Mouse (Mus musculus): Measurements from ENCODE around the gene Tmcc1. TPM values are rescaled to one million over a fixed set of nuclear protein-coding genes. Genes with fewer than 3 reads are reported as not detected.
"Not testable (repeated sequence)": the region's sequence is repeated elsewhere in the genome, so short reads cannot be mapped to it uniquely, and the experiment has no call there.

Tmcc1 gene
- 25.8 and 26.2 TPM in 2 replicates for polyA plus RNA-seq (2014; fragmentation: Nextera tagmentation; extraction: Ambion mirVana)

- ATAC-seq (ENCODE audit: low FRiP score, low TSS enrichment) (peak; percentile 93), DNase-seq (peak; percentile 98)
- no peaks in the 10 kb centered on the region for H3K27me3 ChIP-seq (ENCODE audit: control insufficient read depth, insufficient read depth, low read length)
- no peaks in the 10 kb centered on the region for H3K9me3 ChIP-seq (ENCODE audit: control insufficient read depth, low read length)
- 1% methylated on average over 59 of the region's 68 CpGs for WGBS
- peak within 1 kb of the TSS; percentile 92 for H3K9ac ChIP-seq (replicated peaks; ENCODE audit: low read length)
- peak within 1 kb of the TSS; percentile 61 for H3K4me2 ChIP-seq (ENCODE audit: low read length)
- H3K36me3 ChIP-seq (ENCODE audit: control insufficient read depth, insufficient read depth, low read length), result no peaks in the 10 kb centered on the region
- H3K4me1 ChIP-seq (ENCODE audit: control insufficient read depth, insufficient read depth, low read length), result peaks cover 25% of the 10 kb centered on the region
- H3K27ac ChIP-seq (replicated peaks; ENCODE audit: low read depth, low read length), result peak within 1 kb of the TSS; percentile 89
- H3K4me3 ChIP-seq (replicated peaks; ENCODE audit: low read depth, low read length), result peak within 1 kb of the TSS; percentile 94
Measured at GRCm38 (mm10) chr6:116193394-116194393, at the start of gene Tmcc1. TSS of gene Tmcc1 (minus strand) at chr6:116193486.

DNA sequence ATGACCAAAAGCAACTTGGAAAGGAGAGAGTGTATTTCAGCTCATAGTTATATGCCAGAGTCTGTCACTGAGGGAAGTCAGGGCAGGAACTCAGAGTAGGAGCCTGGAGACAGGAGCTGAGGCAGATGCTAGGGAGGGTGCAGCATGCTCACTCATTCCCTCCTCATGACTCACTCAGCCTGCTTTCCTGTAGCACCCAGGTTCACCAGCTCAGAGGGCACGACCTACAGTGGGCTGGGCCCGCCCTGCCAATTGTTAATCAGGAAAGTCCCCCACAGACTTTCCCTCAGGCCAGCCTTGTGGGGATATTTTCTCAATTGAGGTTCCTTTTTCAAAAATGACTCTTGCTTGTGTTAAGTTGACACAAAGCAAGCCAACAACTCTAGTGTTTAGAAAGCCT is 47.1 kb upstream of the Tmcc1 start:
- DNase-seq (no peak), ATAC-seq (ENCODE audit: low FRiP score, low TSS enrichment) (no peak)
- H3K27me3 ChIP-seq (ENCODE audit: control insufficient read depth, insufficient read depth, low read length), result no peaks in the 10 kb centered on the region
- H3K36me3 ChIP-seq (ENCODE audit: control insufficient read depth, insufficient read depth, low read length), result peaks cover 75% of the 10 kb centered on the region
- H3K27ac ChIP-seq (replicated peaks; ENCODE audit: low read depth, low read length), result no peak overlapping the region
- H3K4me2 ChIP-seq (ENCODE audit: low read length), result no peak overlapping the region
- WGBS, result 81% methylated on average over 2 of the region's 2 CpGs
- H3K4me1 ChIP-seq (ENCODE audit: control insufficient read depth, insufficient read depth, low read length), result no peaks in the 10 kb centered on the region
- no peaks in the 10 kb centered on the region for H3K9me3 ChIP-seq (ENCODE audit: control insufficient read depth, low read length)
- no peak overlapping the region for H3K9ac ChIP-seq (replicated peaks; ENCODE audit: low read length)
- H3K4me3 ChIP-seq (replicated peaks; ENCODE audit: low read depth, low read length), result no peak overlapping the region

GRCm38 (mm10) chr6:116238083-116238482 is 44.8 kb upstream of the Tmcc1 start:
- Histone ChIP-seq H3K36me3 (ENCODE audit: control insufficient read depth, insufficient read depth, low read length) (peaks cover 72% of the 10 kb centered on the region), H3K4me3 (replicated peaks; ENCODE audit: low read depth, low read length) (no peak overlapping the region), H3K27me3 (ENCODE audit: control insufficient read depth, insufficient read depth, low read length) (no peaks in the 10 kb centered on the region), H3K9me3 (ENCODE audit: control insufficient read depth, low read length) (no peaks in the 10 kb centered on the region), H3K4me2 (ENCODE audit: low read length) (no peak overlapping the region), H3K27ac (replicated peaks; ENCODE audit: low read depth, low read length) (no peak overlapping the region), H3K4me1 (ENCODE audit: control insufficient read depth, insufficient read depth, low read length) (no peaks in the 10 kb centered on the region), H3K9ac (replicated peaks; ENCODE audit: low read length) (no peak overlapping the region)
- WGBS, result 90% methylated on average over 5 of the region's 5 CpGs
- ATAC-seq (ENCODE audit: low FRiP score, low TSS enrichment) (no peak), DNase-seq (no peak)

DNA sequence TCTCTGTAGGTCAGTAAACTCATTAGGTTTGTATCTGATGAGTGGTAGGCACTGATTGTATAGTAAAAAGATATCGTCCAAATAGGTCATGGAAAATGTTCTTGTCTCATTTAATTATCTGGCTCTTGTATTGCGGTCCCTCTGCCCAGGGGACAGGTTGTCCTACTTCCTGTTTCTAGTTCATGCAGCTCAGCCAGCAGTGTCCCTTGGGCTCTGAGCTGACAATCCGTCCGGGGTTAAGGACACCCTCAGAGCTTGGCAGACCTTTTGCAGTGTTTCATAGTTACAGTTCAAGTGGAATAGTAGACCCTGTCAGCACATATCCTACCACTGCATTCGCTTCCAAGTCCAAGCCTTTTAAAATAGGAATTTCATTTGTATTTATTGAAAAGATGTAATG is 42.0 kb upstream of the Tmcc1 start:
- no peak overlapping the region for H3K9ac ChIP-seq (replicated peaks; ENCODE audit: low read length)
- no peak for DNase-seq
- H3K4me1 ChIP-seq (ENCODE audit: control insufficient read depth, insufficient read depth, low read length), result no peaks in the 10 kb centered on the region
- H3K9me3 ChIP-seq (ENCODE audit: control insufficient read depth, low read length), result no peaks in the 10 kb centered on the region
- no peak overlapping the region for H3K4me3 ChIP-seq (replicated peaks; ENCODE audit: low read depth, low read length)
- no peak for ATAC-seq (ENCODE audit: low FRiP score, low TSS enrichment)
- H3K4me2 ChIP-seq (ENCODE audit: low read length), result no peak overlapping the region
- 90% methylated on average over 5 of the region's 5 CpGs for WGBS
- H3K27ac ChIP-seq (replicated peaks; ENCODE audit: low read depth, low read length), result no peak overlapping the region
- H3K27me3 ChIP-seq (ENCODE audit: control insufficient read depth, insufficient read depth, low read length), result no peaks in the 10 kb centered on the region
- H3K36me3 ChIP-seq (ENCODE audit: control insufficient read depth, insufficient read depth, low read length), result peaks cover 76% of the 10 kb centered on the region

DNA sequence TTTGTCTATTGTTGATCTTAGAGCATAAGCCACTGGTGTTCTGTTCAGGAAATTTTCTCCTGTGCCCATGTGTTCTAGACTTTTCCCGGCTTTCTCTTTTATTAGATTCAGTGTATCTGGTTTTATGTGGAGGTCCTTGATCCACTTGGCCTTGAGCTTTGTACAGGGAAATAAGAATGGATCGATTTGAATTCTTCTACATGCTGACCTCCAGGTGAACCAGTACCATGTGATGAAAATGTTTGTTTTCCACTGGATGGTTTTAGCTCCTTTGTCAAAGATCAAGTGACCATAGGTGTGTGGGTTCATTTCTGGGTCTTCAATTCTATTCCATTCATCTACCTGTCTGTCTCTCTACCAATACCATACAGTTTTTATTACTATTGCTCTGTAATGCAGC is 41.5 kb upstream of the Tmcc1 start:
- H3K27me3 ChIP-seq (ENCODE audit: control insufficient read depth, insufficient read depth, low read length); H3K4me3 ChIP-seq (replicated peaks; ENCODE audit: low read depth, low read length); DNase-seq; H3K4me2 ChIP-seq (ENCODE audit: low read length); H3K4me1 ChIP-seq (ENCODE audit: control insufficient read depth, insufficient read depth, low read length); H3K9ac ChIP-seq (replicated peaks; ENCODE audit: low read length); H3K27ac ChIP-seq (replicated peaks; ENCODE audit: low read depth, low read length); ATAC-seq (ENCODE audit: low FRiP score, low TSS enrichment); H3K9me3 ChIP-seq (ENCODE audit: control insufficient read depth, low read length): not testable (repeated sequence)
- 96% methylated on average over 2 of the region's 2 CpGs for WGBS
- H3K36me3 ChIP-seq (ENCODE audit: control insufficient read depth, insufficient read depth, low read length), result peaks cover 74% of the 10 kb centered on the region

DNA sequence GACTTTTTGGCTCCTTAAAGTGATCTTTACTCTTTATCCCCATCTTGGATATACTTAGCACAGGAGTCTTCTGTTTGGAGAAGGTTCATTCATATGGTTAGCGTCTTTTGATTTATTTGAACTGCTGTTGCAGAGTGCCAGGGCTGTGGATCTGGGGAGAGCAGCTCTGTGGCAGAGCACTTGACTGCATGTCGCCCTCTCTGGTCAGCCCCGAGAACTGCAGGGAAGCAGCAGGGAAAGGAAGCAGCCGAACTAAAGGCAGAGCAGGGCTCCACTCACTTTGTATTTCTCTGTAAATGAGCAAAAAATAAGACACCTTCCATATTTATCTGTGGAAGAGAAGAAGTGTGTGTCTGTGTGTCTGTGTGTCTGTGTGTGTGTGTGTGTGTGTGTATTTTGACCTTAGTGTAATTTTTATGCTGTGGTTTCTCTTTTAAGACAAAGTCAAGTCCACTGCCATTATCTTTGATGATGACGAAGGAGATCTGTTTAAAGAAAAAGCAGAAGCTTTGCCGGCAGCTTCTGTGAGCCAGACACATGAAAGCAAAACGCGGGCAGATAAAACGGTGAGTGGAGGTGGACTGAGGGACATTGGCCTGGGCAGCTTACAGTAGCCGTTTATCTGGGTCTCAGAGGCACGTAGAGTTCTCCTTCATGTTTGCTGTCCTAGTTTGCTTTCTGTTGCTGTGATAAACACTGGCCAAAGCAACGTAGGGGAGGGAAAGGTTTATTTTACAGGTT is 35.7 kb upstream of the Tmcc1 start:
- H3K27me3 ChIP-seq (ENCODE audit: control insufficient read depth, insufficient read depth, low read length), result no peaks in the 10 kb centered on the region
- no peaks in the 10 kb centered on the region for H3K9me3 ChIP-seq (ENCODE audit: control insufficient read depth, low read length)
- no peak overlapping the region for H3K4me3 ChIP-seq (replicated peaks; ENCODE audit: low read depth, low read length)
- H3K4me2 ChIP-seq (ENCODE audit: low read length), result no peak overlapping the region
- H3K36me3 ChIP-seq (ENCODE audit: control insufficient read depth, insufficient read depth, low read length), result peaks cover 83% of the 10 kb centered on the region
- peak; percentile 85 for DNase-seq
- H3K9ac ChIP-seq (replicated peaks; ENCODE audit: low read length), result no peak overlapping the region
- 65% methylated on average over 12 of the region's 12 CpGs for WGBS
- no peak for ATAC-seq (ENCODE audit: low FRiP score, low TSS enrichment)
- H3K4me1 ChIP-seq (ENCODE audit: control insufficient read depth, insufficient read depth, low read length), result no peaks in the 10 kb centered on the region
- H3K27ac ChIP-seq (replicated peaks; ENCODE audit: low read depth, low read length), result no peak overlapping the region

DNA sequence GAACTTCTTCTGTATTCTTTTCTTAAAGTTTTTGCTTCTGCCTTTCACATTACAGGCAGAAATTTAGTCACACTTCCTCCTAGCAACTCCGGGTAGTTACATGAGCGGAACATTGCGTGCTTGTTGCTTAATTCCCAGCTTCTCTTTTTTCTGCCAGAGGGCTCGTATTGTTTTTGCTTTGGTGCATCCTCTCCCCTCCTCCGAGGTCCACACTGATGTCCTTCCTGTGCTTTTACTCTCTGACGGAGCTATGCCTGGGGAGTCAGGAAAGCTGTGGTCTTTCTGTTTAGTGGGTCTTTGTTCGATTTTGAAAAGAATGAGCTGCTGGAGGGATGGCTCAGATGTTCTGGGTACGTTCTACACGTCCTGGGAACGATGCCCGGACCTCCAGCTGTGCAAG is 34.5 kb upstream of the Tmcc1 start:
- no peak for DNase-seq
- Histone ChIP-seq H3K4me1 (ENCODE audit: control insufficient read depth, insufficient read depth, low read length) (no peaks in the 10 kb centered on the region), H3K9me3 (ENCODE audit: control insufficient read depth, low read length) (no peaks in the 10 kb centered on the region), H3K4me3 (replicated peaks; ENCODE audit: low read depth, low read length) (no peak overlapping the region), H3K36me3 (ENCODE audit: control insufficient read depth, insufficient read depth, low read length) (peaks cover 82% of the 10 kb centered on the region), H3K4me2 (ENCODE audit: low read length) (no peak overlapping the region), H3K27ac (replicated peaks; ENCODE audit: low read depth, low read length) (no peak overlapping the region), H3K9ac (replicated peaks; ENCODE audit: low read length) (no peak overlapping the region), H3K27me3 (ENCODE audit: control insufficient read depth, insufficient read depth, low read length) (no peaks in the 10 kb centered on the region)
- ATAC-seq (ENCODE audit: low FRiP score, low TSS enrichment), result no peak
- WGBS, result 77% methylated on average over 11 of the region's 11 CpGs

DNA sequence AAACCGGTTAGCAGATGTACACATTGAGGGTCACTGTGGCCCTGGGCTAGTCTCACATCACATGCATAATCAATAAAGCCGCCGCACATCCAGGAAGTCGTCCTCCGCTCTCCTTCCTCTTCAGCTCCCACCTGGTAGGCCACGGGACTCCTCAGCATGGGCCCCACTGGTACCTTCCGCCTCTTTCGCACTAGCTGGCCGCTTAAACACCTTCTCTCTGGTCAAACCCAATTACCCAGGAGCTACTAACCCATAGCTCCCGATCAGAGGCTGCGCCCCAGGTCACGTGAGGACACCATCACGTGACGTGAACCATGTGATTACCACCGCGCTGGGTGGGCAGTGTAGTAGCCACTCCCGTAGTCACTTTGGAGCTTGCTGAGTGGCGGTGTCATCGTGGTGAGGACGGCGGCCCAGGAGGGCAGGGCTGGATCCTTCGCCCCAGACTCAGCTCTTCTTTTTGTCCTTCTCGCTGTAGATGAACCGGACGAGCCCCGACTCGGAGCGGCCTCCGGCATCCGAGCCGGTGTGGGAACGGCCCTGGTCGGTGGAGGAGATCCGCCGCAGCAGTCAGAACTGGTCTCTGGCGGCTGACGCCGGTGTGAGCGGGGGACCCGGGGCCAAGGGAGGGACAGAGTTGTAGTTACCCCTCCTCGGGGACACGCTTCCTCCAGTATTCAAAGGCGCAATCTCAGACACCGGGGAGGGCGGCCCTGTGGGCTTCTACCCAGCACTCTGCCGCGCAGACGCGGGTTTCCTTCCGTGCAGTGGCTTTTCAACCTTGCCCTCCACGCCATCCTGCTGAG is 14.6 kb upstream of the Tmcc1 start, which contains the start of gene Washc2:
Washc2 (plus strand) TSS at position 310 of the 806 bp plus-strand sequence.
- Histone ChIP-seq H3K4me2 (ENCODE audit: low read length) (peak within 1 kb of the TSS; percentile 86), H3K9ac (replicated peaks; ENCODE audit: low read length) (peak within 1 kb of the TSS; percentile 73), H3K4me1 (ENCODE audit: control insufficient read depth, insufficient read depth, low read length) (peaks cover 17% of the 10 kb centered on the region), H3K9me3 (ENCODE audit: control insufficient read depth, low read length) (no peaks in the 10 kb centered on the region), H3K27ac (replicated peaks; ENCODE audit: low read depth, low read length) (peak within 1 kb of the TSS; percentile 80), H3K36me3 (ENCODE audit: control insufficient read depth, insufficient read depth, low read length) (peaks cover 26% of the 10 kb centered on the region), H3K27me3 (ENCODE audit: control insufficient read depth, insufficient read depth, low read length) (no peaks in the 10 kb centered on the region), H3K4me3 (replicated peaks; ENCODE audit: low read depth, low read length) (peak within 1 kb of the TSS; percentile 63)
- WGBS, result under 1% methylated on average over 51 of the region's 51 CpGs
- ATAC-seq (ENCODE audit: low FRiP score, low TSS enrichment) (peak; percentile 98), DNase-seq (peak; percentile 98)
